Mouse (Mus musculus) gastrocnemius, adult 18-20 months (tissue): ENCODE data around the gene Ccar1. TPM values are rescaled to one million over a fixed set of nuclear protein-coding genes. Genes with fewer than 3 reads are reported as not detected.
"Not testable (repeated sequence)": the region's sequence is repeated elsewhere in the genome, so short reads cannot be mapped to it uniquely, and the experiment has no call there.

Experiments used
- DNase-seq: peaks from one replicate; pipeline ENCODE4 v3.0.0; 2021; ENCODE audit warnings: low spot score
- long read RNA-seq, 2 experiments: library from polyadenylated mRNA; stranded (forward); transcript quantifications; one replicate each; pipeline ENCODE4 v2.0.0; 2021
- total RNA-seq, 2 experiments: library from RNA; stranded (reverse); gene quantifications; 2 replicates each; pipeline ENCODE4 v1.2.3; 2021

Ccar1 gene
- 10 to 100 TPM; 21.6 to 31.0 TPM for total RNA-seq
- long read RNA-seq, experiment 1, transcript Ccar1-211 (25 exons, 3,862 nt), result major isoform, 10 of 26 reads
- long read RNA-seq, experiment 1, partial matches to known transcripts, result 8 of 26 reads
- long read RNA-seq, experiment 1, other reads (novel, unspliced or antisense), result 8 of 26 reads
- long read RNA-seq, experiment 2, full-length matches to known transcripts, result 7 of 29 reads
- long read RNA-seq, experiment 2, partial matches to known transcripts, result 10 of 29 reads
- long read RNA-seq, experiment 2, other reads (novel, unspliced or antisense), result 12 of 29 reads

- peak; percentile 99 for DNase-seq
These were observed at the start of gene Ccar1 for GRCm38 (mm10) chr10:62792177-62793090. Gene Ccar1 (minus strand): TSS chr10:62792286.

GRCm38 (mm10) chr10:62840687-62841086 is 48.6 kb upstream of the Ccar1 start:
- DNase-seq, result no peak

GRCm38 (mm10) chr10:62837987-62838386 is 45.9 kb upstream of the Ccar1 start:
- DNase-seq, result no peak

- no peak for DNase-seq
These were observed 40.7 kb upstream of the Ccar1 start for GRCm38 (mm10) chr10:62832783-62833182.

GRCm38 (mm10) chr10:62831546-62831945 is 39.5 kb upstream of the Ccar1 start:
- DNase-seq, result no peak

GRCm38 (mm10) chr10:62824474-62824873 is 32.4 kb upstream of the Ccar1 start:
- no peak for DNase-seq

- DNase-seq, result no peak
These were observed 31.3 kb upstream of the Ccar1 start for GRCm38 (mm10) chr10:62823431-62823830.

GRCm38 (mm10) chr10:62810010-62810409 is 17.9 kb upstream of the Ccar1 start:
- DNase-seq, result peak; percentile 4

- no peak for DNase-seq
These were observed 16.7 kb upstream of the Ccar1 start for GRCm38 (mm10) chr10:62808766-62809165.

GRCm38 (mm10) chr10:62808316-62808715 is 16.2 kb upstream of the Ccar1 start:
- no peak for DNase-seq

- no peak for DNase-seq
These were observed 12.0 kb upstream of the Ccar1 start for GRCm38 (mm10) chr10:62804106-62804505.

- DNase-seq, result no peak
These were observed 11.2 kb upstream of the Ccar1 start for GRCm38 (mm10) chr10:62803296-62803695.

- no peak for DNase-seq
These were observed 2.1 kb upstream of the Ccar1 start for GRCm38 (mm10) chr10:62794221-62794620.

GRCm38 (mm10) chr10:62793091-62793453 is 986 bp upstream of the Ccar1 start:
- DNase-seq, result peak; percentile 28

GRCm38 (mm10) chr10:62791251-62792176 is 572 bp downstream of the Ccar1 start:
- peak; percentile 12 for DNase-seq

- not testable (repeated sequence) for DNase-seq
These were observed 10.3 kb downstream of the Ccar1 start for GRCm38 (mm10) chr10:62781776-62782175.

GRCm38 (mm10) chr10:62750781-62751180 is 41.3 kb downstream of the Ccar1 start:
- no peak for DNase-seq

GRCm38 (mm10) chr10:62739961-62740737 is 51.9 kb downstream of the Ccar1 start:
- no peak for DNase-seq

GRCm38 (mm10) chr10:62736965-62737688 is 55.0 kb downstream of the Ccar1 start:
- no peak for DNase-seq

GRCm38 (mm10) chr10:62730826-62731225 is 61.3 kb downstream of the Ccar1 start:
- DNase-seq, result no peak
